Mouse (Mus musculus) induced T-regulatory cell, adult 2 months (primary cell): ENCODE results near the gene Gm6583.
A peak's percentile ranks its signal among the peaks of the same experiment; 100 is the strongest.

Source experiments
- DNase-seq: peaks from one replicate; pipeline ENCODE4 v3.0.0-alpha.2; 2012; ENCODE audit warnings: low read depth

Gene Gm6583

GRCm38 (mm10) chr5:112355910-112356309, at the start of gene Gm6583:
Gene Gm6583, minus strand, starts transcription at chr5:112356033.
- DNase-seq = no peak

DNA sequence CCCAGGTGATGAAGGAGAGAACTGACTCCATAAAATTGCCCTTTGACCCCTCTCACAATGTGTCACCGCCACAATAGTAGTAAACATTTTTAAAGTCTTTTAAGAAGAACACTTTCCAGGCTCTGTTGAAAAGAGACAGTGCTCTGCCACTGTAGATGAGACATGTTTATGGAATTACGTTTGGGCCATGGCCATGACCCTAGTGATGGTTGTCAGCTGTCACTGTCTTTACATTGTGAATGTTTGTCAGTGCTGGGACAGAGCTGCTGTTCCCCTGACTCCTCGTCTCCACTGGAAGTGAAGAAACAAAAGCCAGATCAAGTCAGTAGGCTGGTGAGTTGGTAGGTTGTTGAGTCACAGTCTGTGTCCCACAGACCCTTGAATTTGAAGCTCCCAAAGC, 46.6 kb upstream of the Gm6583 start:
- DNase-seq = no peak

GRCm38 (mm10) chr5:112399284-112399683, 43.5 kb upstream of the Gm6583 start:
- no peak for DNase-seq

- no peak for DNase-seq
These were observed 40.2 kb upstream of the Gm6583 start for GRCm38 (mm10) chr5:112396066-112396465.

DNA sequence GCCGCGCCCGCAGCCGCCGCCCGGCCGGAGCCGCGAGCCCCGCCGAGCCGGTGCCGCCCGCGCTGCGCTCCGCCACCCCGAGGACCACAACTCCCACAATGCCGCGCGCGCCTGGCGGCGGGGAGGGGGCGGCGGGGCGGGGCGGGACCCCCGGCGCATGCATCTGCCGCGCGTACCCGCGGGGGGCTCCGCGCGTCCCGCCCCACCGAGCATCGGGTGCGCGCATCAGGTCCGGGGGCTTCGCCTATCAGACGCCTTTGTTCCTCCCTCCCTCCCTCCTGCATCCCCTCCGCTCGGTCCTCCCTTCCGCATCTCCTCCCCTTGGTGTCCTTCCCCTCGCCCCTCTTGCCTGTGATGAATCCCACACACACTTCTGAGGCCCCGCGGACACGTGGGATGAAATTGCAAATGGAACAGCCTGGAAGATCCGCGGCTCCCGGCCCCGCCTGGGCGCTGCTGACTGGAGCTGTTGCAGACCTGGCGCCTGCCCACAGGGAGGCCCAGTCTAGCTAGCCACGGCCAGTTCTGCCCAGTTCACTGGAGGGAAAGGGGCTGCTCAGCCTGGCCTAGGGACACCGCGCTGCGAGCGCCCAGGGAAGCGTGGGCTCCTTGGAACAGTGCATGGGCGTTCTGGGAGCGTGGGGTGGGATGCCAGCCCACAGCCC, 39.1 kb upstream of the Gm6583 start, which contains the start of gene Asphd2:
Gene Asphd2, minus strand, starts transcription at position 88 of the 665 bp plus-strand sequence.
- DNase-seq = no peak

- no peak for DNase-seq
These were observed 38.6 kb upstream of the Gm6583 start for GRCm38 (mm10) chr5:112394415-112394763.

- no peak for DNase-seq
These were observed 38.0 kb upstream of the Gm6583 start for GRCm38 (mm10) chr5:112393741-112394414.

DNA sequence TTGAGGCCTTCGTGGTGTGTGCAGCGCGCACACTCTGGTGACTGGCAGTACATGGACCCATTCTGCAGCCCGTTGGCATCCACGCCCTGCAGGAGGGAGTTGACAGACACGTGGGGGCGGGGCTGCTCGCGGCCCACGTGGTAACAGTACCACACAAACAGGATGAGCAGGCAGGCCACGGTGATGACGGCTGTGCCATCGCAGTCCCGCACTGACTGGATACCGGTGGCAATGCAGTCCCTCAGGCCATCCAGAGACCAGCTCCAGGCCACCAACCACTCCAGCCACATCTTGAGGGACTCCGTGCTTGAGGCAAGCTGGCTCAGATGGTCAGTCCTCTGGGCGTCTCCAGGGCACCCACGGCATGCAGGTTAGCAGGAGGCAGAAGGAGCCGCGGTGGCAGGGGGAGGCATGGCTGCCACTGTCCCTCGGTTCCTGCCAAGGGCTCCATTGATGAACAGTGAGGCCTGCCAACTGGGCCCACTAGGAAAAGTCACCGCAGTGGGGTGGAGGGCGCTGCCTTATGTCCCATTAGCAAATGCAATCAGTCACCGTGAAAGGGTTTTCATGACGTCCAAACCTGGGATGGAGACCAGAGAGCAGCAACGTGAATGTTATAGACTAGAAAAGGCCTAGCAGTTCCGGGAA, 36.0 kb upstream of the Gm6583 start:
- DNase-seq = peak; percentile 34

- DNase-seq = no peak
These were observed 35.2 kb upstream of the Gm6583 start for GRCm38 (mm10) chr5:112391002-112391401.

DNA sequence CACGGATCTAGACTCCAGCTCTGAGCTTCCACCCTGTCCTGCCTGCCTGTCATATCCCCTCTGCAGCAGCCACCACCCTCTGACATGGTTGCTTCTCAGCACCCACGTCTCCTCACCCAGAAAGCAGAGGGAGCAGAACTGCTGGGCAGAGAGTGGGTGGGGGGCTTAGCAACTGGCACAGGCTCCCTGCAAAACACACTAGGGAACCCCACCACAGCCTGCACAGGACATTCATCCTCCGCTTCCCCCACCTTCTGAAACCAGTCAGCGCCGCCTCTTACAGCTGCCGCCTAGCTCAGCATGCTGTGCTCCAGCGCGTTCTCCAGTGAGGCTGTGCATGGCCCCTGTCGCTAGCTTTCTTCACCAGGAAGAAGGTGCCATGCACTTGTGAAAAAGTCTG, 33.5 kb upstream of the Gm6583 start:
- DNase-seq = no peak

DNA sequence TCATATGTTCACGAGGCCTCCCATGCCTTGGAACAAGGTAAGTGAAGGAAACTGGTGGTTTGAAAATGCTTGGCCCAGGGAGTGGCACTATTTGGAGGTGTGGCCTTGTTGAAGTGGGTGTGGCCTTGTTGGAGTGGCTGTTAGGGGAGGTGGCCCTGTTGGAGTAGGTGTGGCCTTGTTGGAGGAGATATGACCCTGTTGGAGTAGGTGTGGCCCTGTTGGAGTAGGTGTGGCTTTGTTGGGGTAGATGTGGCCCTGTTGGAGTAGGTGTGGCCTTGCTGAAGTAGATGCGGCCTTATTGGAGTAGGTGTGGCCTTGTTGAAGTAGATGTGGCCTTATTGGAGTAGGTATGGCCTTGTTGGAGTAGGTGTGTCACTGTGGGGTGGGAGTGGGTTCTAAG, 30.1 kb upstream of the Gm6583 start:
- DNase-seq = peak; percentile 48

DNA sequence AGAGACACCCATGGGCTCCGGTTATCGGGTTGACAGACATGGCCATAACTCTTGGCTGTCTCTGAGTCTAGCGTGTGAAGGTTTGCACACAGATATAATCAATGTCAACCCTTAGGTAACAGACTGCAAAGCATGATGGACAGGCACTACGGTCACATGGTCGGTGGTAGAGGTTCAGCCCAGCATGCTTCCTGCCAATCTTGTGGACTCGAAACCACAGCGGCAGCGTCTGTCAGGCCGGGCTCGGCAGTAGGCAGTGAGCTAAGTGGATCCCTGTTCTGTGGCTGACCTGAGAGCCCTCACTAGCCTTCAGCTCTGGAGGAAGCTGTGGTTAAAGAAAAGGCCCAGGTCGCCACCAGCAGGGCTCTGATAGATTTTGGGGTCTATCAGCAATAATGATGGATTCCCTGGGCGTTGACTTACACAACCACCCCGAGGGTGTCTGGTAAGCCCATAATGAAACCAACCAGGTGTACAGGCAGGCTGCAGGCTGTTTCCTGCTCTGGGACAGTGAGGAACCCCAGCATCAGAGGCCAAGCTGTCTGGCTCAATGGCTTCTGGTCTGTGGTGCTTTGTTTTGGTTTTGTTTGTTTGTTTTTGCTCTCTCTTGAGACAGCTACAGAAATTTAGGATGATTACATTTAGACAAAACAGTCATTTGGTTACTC, 29.1 kb upstream of the Gm6583 start:
- DNase-seq = peak; percentile 74

- DNase-seq = no peak
These were observed 27.0 kb upstream of the Gm6583 start for GRCm38 (mm10) chr5:112382641-112383330.

DNA sequence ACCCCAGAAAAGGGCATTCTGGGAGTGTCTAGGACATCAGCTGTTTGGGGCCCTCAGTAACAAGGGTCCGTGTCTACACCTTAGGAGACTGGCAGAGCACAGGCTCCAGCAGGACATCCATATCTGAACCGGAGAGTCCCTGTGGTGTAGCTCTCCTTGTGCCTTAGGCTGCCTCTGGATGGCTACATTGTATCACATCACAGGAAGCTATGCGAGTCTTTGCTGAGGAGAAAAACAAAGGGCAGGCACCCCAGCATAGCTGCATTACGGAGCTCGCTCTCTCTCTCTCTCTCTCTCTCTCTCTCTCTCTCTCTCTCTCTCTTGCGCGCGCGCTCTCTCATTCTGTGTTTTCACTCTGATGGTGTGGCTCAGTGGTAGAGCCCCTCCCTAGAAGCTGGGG, 26.2 kb upstream of the Gm6583 start:
- DNase-seq = no peak

GRCm38 (mm10) chr5:112381154-112381553, 25.3 kb upstream of the Gm6583 start:
- no peak for DNase-seq

GRCm38 (mm10) chr5:112378716-112379115, 22.9 kb upstream of the Gm6583 start:
- no peak for DNase-seq

DNA sequence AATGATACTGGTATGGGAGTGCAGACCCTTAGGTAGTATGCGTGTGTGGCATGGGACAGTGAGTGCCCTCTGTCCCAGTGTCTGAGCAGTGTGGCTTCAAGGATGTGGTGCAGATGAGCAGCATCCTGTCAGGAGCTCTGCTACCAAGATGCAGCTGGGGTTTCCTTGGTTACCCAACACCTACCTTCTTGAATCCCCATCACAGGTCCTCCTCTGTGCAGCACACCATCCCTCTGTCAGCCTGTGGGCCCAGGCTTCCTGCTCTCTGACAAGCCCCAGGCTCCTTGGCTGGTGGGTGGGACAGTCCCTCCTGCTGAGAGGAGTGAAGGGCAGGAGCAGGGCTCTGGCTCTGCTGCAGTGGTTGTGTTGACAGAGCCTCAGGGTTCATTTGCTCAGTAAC, 21.5 kb upstream of the Gm6583 start:
- DNase-seq = peak; percentile 26

DNA sequence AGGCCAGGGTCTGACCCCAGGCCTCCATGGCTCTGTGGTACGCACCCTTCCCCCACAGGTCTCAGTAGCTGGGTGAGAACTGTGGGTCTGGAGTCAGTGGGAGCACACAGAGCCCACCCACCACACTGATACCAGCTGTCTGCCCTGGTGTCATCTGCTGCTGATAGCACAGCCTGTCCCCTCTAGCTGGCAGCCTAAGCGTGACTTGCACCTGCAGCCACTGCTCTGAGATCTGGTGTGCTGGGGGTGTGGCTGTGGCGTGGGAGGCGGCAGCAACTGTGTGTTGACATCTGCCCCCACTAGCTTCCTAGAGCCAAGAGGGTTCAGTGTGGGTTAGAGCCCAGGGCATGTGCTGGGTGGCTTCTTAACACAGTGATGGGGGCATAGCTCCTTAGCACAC, 20.3 kb upstream of the Gm6583 start:
- no peak for DNase-seq

- no peak for DNase-seq
These were observed 16.1 kb upstream of the Gm6583 start for GRCm38 (mm10) chr5:112371933-112372332.

DNA sequence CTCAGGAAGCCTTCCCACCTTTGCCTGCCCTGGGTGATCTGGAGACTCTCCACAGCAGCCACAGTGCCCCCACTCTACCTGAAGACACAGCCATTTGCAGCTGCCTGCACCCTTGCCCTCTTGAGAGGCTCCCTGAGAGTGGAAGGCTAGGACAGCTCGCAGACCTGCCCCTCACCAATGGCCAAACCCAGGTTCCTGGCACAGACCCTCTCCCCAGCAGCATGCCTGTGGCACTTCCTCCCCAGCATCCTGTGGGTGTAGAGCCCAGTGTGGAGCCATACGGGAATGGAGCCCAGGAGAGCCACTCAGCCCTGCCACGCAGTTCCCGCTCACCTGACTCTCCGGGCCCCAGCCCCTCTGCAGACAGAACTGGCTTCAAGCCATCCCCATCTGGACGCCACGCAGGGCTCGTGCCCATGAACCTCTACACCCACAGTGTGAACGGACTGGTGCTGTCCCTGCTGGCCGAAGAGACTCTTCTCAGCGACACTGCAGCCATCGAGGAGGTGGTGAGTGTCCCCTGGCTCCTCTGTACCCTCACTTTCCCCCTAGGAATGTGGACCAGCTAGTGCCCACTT, 14.5 kb upstream of the Gm6583 start:
- DNase-seq = no peak

DNA sequence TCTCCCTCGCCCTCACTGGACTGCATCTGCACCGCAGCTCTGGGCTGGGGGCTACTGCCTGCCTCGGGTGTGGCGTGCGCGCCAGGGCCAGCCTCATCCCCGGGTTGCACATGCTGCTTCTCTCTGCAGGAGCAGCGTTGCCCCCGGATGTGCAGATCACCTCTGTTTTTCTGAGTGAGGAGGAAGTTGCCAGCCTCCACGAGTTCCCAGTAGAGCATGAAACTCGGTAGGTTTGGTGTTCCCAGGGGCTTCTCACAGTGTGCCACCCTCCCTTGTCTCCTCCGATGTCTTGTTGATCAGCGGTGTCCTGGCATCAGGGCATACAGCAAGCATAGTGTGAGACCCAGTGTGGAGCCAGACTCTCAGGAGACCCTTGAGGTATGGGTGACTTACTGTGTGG, 13.5 kb upstream of the Gm6583 start:
- no peak for DNase-seq

DNA sequence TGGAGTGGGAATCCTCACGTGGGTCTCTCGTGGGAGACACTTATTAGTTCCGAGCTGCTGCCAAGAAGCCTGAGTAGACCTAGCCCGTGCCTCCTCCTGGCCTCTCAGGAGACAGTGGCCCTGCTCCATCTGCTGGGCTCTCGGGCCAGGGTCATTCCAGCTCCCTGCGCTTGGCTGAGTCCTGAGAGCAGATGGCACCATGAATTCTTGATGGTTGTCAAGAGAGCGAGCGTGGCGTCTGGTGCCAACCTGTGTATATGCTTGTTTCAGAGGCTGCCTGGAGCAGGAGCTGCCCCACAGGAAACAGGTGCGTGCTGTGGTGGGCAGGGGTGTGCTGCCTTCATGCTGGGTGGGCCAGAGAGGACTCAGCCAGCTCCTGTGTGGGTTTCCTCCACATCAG, 12.8 kb upstream of the Gm6583 start:
- no peak for DNase-seq
